Mouse (Mus musculus) cortical plate, adult 2 months (tissue): ENCODE data around the gene Cntfr.

Experiments
- CTCF ChIP-seq: fragments of 200-500 bp; IDR thresholded peaks from 2 replicates; pipeline ENCODE4 v1.5.1; 2011; ENCODE audit warnings: mild to moderate bottlenecking, control low read depth, low read length; ENCODE audit not compliant: insufficient read depth; ENCODE audit errors: extremely low read depth
- POLR2A ChIP-seq: fragments of 200-500 bp; IDR thresholded peaks from 2 replicates; pipeline ENCODE4 v1.6.1; 2011; ENCODE audit warnings: mild to moderate bottlenecking, low read length, control low read depth; ENCODE audit not compliant: insufficient read depth; ENCODE audit errors: extremely low read depth

GRCm38 (mm10) chr4:41713197-41714067 is 16.5 kb upstream of the Cntfr start, which contains the start of gene Rpp25l:
- TF ChIP-seq CTCF (no peak), POLR2A (peak; percentile 71; the same call in 1 of the 2 replicates)
